Comparison of ENCODE assay signal across 8 mouse cellular contexts in genomic region chr2:167632731-167633536, GRCm38 (mm10). TPM values are rescaled to one million over a fixed set of nuclear protein-coding genes. Genes with fewer than 3 reads are reported as not detected.
DNase-seq lines count a peak whose midpoint lies in the region; ATAC-seq lines count a peak whose summit lies in the region.

No protein-coding gene starts in this region.

- intact Hi-C loops in left cerebral cortex, postnatal 14 days (cut with DNase I): no loop called here

- no peak for ATAC-seq in forebrain, embryonic 15.5 days (replicated peaks)
- no peak for ATAC-seq in liver, embryonic 15.5 days (ENCODE audit: insufficient read depth)

- no peaks in the 10 kb centered on the region for H3K36me3 ChIP-seq in forebrain, embryonic 15.5 days
- peaks cover 6% of the 10 kb centered on the region for H3K36me3 ChIP-seq in liver, embryonic 15.5 days (replicated peaks)

- peak; percentile 93 for DNase-seq in heart, adult 11 months
- DNase-seq in heart, postnatal 4 days: no peak
- DNase-seq in A20 (ENCODE audit: low read depth, low spot score): peak; percentile 56
- no peak for DNase-seq in right cerebral cortex, adult 2 months (ENCODE audit: low spot score in 2 of 2)
- no peak for DNase-seq in left cerebral cortex, postnatal 14 days (ENCODE audit: low spot score in 2 of 2)
- DNase-seq in frontal cortex, postnatal 10 days (ENCODE audit: low spot score in 2 of 2): no peak

- H3K9me3 ChIP-seq in forebrain, embryonic 15.5 days: no peaks in the 10 kb centered on the region
- no peaks in the 10 kb centered on the region for H3K9me3 ChIP-seq in liver, embryonic 15.5 days (replicated peaks)

- H3K4me3 ChIP-seq in forebrain, embryonic 15.5 days: peak overlapping the region; percentile 81; the same call in 1 of the 2 replicates
- H3K4me3 ChIP-seq in liver, embryonic 15.5 days (replicated peaks): peak overlapping the region; percentile 94

- peak overlapping the region; percentile 80; the same call in 1 of the 2 replicates for H3K9ac ChIP-seq in forebrain, embryonic 15.5 days (replicated peaks)
- peak overlapping the region; percentile 99 for H3K9ac ChIP-seq in liver, embryonic 15.5 days

- peak overlapping the region; percentile 78; the same call in 1 of the 2 replicates for H3K27ac ChIP-seq in forebrain, embryonic 15.5 days (replicated peaks)
- peak overlapping the region; percentile 99 for H3K27ac ChIP-seq in liver, embryonic 15.5 days (replicated peaks)

- H3K27me3 ChIP-seq in forebrain, embryonic 15.5 days: no peaks in the 10 kb centered on the region
- H3K27me3 ChIP-seq in liver, embryonic 15.5 days: no peaks in the 10 kb centered on the region

- peaks cover 49% of the 10 kb centered on the region for H3K4me1 ChIP-seq in forebrain, embryonic 15.5 days
- peaks cover 75% of the 10 kb centered on the region for H3K4me1 ChIP-seq in liver, embryonic 15.5 days (replicated peaks)

- peak overlapping the region; percentile 53; the same call in 1 of the 2 replicates for H3K4me2 ChIP-seq in forebrain, embryonic 15.5 days (replicated peaks)
- H3K4me2 ChIP-seq in liver, embryonic 15.5 days: peak overlapping the region; percentile 79

- 81% methylated on average over 12 of the region's 12 CpGs for WGBS in forebrain, embryonic 15.5 days
- 60% methylated on average over 12 of the region's 12 CpGs for WGBS in liver, embryonic 15.5 days (ENCODE audit: insufficient replicate concordance)

RNA-seq across cellular contexts. Expression of gene Ube2v1, which starts 1.0 kb away (rescaled TPM):
- 100 to 1,000 TPM; 131 to 137 TPM for total RNA-seq in heart, postnatal 4 days (2021)
- 267 and 269 TPM in 2 replicates for polyA plus RNA-seq in forebrain, embryonic 15.5 days (2015; fragmentation: Nextera tagmentation; extraction: Ambion mirVana)
- polyA plus RNA-seq in liver, embryonic 15.5 days (2015; fragmentation: Nextera tagmentation; extraction: Ambion mirVana): 187 and 195 TPM in 2 replicates
- 100 to 1,000 TPM; 215 to 250 TPM for total RNA-seq in left cerebral cortex, postnatal 14 days (2021)

RNA-seq across cellular contexts. Expression of gene Gm20431, which starts 28.4 kb away (rescaled TPM):
- total RNA-seq in heart, postnatal 4 days (2021): 10 to 100 TPM; 23.0 to 26.1 TPM
- polyA plus RNA-seq in forebrain, embryonic 15.5 days (2015; fragmentation: Nextera tagmentation; extraction: Ambion mirVana): 8.6 and 12.3 TPM in 2 replicates
- polyA plus RNA-seq in liver, embryonic 15.5 days (2015; fragmentation: Nextera tagmentation; extraction: Ambion mirVana): 0.63 TPM in 1 of 2 replicates, not detected in the other
- 10 to 100 TPM; 63.3 to 65.1 TPM for total RNA-seq in left cerebral cortex, postnatal 14 days (2021)

RNA-seq across cellular contexts. Expression of gene Cebpb, which starts 55.8 kb away (rescaled TPM):
- 10 to 100 TPM; 15.9 to 16.6 TPM for total RNA-seq in heart, postnatal 4 days (2021)
- 1.6 and 1.8 TPM in 2 replicates for polyA plus RNA-seq in forebrain, embryonic 15.5 days (2015; fragmentation: Nextera tagmentation; extraction: Ambion mirVana)
- polyA plus RNA-seq in liver, embryonic 15.5 days (2015; fragmentation: Nextera tagmentation; extraction: Ambion mirVana): 13.0 and 14.0 TPM in 2 replicates
- total RNA-seq in left cerebral cortex, postnatal 14 days (2021): 10 to 100 TPM; 12.6 to 13.4 TPM

RNA-seq across cellular contexts. Expression of gene Tmem189, which starts 56.7 kb away (rescaled TPM):
- total RNA-seq in heart, postnatal 4 days (2021): 10 to 100 TPM; 41.1 to 41.6 TPM
- 30.1 and 31.5 TPM in 2 replicates for polyA plus RNA-seq in forebrain, embryonic 15.5 days (2015; fragmentation: Nextera tagmentation; extraction: Ambion mirVana)
- 17.4 and 18.2 TPM in 2 replicates for polyA plus RNA-seq in liver, embryonic 15.5 days (2015; fragmentation: Nextera tagmentation; extraction: Ambion mirVana)
- total RNA-seq in left cerebral cortex, postnatal 14 days (2021): 10 to 100 TPM; 54.6 to 58.5 TPM

Comparison
In these comparisons a context has a peak if more than half of its experiments do, and no peak if none do; other contexts are left out.
1. DNase-seq: peak in heart, adult 11 months (single experiment) and A20 (single experiment); none in heart, postnatal 4 days (single experiment), right cerebral cortex, adult 2 months (0 of 2), left cerebral cortex, postnatal 14 days (0 of 2) and frontal cortex, postnatal 10 days (0 of 2).